Mouse (Mus musculus): ENCODE measurements around the gene Prtn3. TPM values are rescaled to one million over a fixed set of nuclear protein-coding genes. Genes with fewer than 3 reads are reported as not detected.

The Prtn3 gene
- total RNA-seq (2021) = under 1 TPM in 1 of 2 experiments, not detected in 1; 0.29 TPM
- long read RNA-seq, experiment 1, partial matches to known transcripts = 0 of 1 reads
- long read RNA-seq, experiment 1, other reads (novel, unspliced or antisense) = 0 of 1 reads
- long read RNA-seq, experiment 2 = 0 reads

GRCm38 (mm10) chr10:79874290-79874862, at the start of gene Prtn3, which contains the start of gene Plppr3:
Gene Prtn3 (plus strand): TSS chr10:79874476.
Gene Plppr3 (minus strand): TSS chr10:79874634.
- no peak for DNase-seq
- intact Hi-C loops (cut with DNase I) = no loop called here

DNA sequence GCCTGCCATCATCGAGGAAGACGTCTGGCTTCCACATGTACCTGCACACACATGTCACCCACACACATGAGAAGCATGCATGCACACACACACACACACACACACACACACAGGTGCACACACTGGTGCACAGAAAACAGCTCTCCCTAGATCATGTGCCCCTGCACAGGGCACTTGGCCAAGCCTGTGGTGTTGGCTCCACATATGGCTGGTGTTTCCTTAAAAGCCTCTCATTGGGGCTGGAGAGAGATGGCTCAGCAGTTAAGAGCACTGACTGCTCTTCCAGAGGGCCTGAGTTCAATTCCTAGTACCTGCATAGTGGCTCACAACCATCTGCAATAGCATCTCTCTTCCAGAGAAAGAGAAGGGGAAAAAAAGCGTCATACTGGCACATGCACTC, 42.7 kb upstream of the Prtn3 start:
- intact Hi-C loops (cut with DNase I) = no loop called here

DNA sequence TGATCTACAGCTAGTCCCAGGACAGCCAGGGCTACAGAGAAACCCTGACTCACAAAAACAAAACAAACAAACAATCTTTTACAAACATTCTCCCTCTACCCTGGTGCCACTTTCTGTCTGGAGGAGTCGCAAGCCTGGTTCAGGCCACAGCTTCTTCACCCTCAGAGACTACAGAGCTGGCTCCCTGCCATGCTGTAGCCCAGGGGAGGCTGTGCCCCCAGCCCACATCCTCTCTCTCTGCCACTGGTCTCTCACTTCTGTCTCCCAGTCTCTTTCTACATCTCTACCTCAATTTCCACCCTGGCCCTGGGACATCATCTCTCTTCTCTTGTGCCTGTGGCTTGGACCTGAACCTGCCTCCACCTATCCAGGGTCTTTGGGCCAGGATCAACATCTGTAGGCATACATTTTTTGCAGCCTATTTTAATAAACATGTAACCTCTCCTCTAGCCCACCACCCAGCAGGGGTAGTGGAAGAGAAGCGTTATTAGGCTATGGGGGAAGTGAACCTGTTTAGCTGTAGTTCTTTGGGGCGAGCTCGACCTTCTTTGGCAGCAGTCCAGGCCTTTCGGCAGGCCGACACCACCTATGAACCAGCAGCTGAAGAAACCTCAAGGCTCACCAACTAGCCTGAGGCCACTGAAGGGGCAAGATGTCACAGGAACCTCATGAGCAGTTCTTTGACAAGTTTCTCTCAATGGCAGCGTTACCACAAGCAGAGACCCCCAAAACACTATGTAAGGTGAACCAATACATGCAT, 42.1 kb upstream of the Prtn3 start:
- no peak for DNase-seq
- intact Hi-C loops (cut with DNase I) = no loop called here

More for the DNA sequence above, 42.7 kb upstream of the Prtn3 start:
- no peak for DNase-seq

- intact Hi-C loops (cut with DNase I) = no loop called here
- DNase-seq = no peak
Observed at GRCm38 (mm10) chr10:79832786-79833181, 41.5 kb upstream of the Prtn3 start.

- DNase-seq = peak; percentile 84 to 87
- intact Hi-C loops (cut with DNase I) = loop anchor here (1.0 to 2.0 kb wide), 4 partner anchors 48 to 122 kb away; no protein-coding TSS in a partner anchor
Observed at GRCm38 (mm10) chr10:79834769-79835398, 39.4 kb upstream of the Prtn3 start.

- intact Hi-C loops (cut with DNase I) = no loop called here
- DNase-seq = no peak
Observed at GRCm38 (mm10) chr10:79836918-79837317, 37.4 kb upstream of the Prtn3 start.

GRCm38 (mm10) chr10:79838151-79838550, 36.1 kb upstream of the Prtn3 start:
- intact Hi-C loops (cut with DNase I) = no loop called here
- no peak for DNase-seq

- intact Hi-C loops (cut with DNase I) = loop anchor here (2.0 kb wide), 1 partner anchor 17 kb away; no protein-coding TSS in a partner anchor
- no peak for DNase-seq
Observed at GRCm38 (mm10) chr10:79840091-79840490, 34.2 kb upstream of the Prtn3 start.

GRCm38 (mm10) chr10:79840644-79841551, 33.4 kb upstream of the Prtn3 start:
- DNase-seq = peak; percentile 63 to 71
- intact Hi-C loops (cut with DNase I) = loop anchor here (2.0 kb wide), 1 partner anchor 16 kb away; no protein-coding TSS in a partner anchor

GRCm38 (mm10) chr10:79842322-79842721, 32.0 kb upstream of the Prtn3 start:
- no peak for DNase-seq
- intact Hi-C loops (cut with DNase I) = no loop called here

DNA sequence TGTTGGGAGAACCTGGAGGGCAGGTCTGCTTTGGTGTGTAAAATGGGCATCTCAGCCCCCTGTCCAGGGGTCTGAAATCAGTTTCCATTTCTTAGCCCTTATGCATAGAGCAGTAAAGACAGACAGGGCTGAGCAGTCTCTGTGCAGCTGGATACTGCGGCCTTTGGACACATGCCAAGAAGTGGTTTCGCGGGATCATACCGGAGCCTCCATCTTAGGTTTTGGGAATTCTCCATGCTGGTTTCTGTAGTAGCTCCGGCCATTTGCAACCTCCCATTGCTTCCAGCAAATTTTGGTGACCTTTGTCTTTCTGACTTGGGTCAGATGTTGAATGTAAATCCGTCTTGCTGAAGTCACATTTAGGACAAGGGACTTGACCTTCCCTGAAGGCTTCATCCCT, 30.8 kb upstream of the Prtn3 start:
- no peak for DNase-seq
- intact Hi-C loops (cut with DNase I) = no loop called here

- no peak for DNase-seq
- intact Hi-C loops (cut with DNase I) = no loop called here
Observed at GRCm38 (mm10) chr10:79846553-79846952, 27.7 kb upstream of the Prtn3 start.

DNA sequence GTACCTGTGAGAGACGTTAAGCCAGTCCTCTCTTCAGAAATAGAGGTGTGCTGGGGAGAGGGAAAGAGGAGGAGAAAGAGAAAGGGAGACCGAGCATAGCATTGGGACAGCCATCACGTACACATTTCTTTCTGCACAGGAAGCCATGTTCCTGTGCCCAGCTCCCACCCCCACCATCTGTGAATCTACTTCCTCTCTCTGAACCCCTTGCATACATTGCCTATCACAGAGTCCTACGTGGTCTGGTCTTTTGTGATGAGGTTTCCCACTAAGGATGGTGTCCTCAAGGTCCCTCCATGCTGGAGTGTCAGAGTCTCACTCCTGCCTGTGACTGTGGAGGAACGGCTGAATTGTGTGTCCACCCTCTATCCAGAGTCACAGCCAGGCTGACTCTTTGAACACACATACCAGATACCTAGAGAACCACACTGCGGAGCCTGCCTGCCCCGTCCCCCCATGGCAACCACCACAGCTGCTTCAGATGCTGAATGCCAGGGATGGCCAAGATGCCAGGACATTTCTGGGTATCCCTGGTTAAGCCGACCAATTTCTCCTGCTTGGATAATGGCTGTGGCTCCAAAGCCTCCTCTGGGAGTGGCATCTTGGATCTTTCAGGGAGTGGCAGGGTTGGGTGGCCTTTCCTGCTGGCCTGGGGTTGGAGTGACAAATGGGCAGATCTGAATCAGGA, 24.2 kb upstream of the Prtn3 start:
- intact Hi-C loops (cut with DNase I) = no loop called here

DNA sequence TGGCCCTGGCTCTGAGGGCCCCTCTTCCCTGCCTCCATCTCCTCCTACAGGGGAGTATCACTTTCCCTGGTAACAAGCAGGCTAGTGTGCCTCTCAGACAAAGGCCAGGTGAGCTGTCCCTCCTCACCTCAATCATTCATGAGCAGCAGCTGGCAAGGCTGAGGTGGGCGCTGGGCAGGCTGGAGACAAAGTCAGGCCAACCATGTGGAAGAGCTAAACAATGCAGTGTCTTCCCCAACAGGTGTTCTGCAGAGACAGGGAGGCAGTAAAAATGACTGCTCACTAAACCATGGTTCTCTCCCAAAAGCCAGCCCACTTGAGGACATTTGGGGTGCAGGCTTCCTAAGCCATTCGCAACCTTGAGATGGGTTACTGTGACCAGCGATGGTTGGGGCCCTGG, 22.6 kb upstream of the Prtn3 start:
- intact Hi-C loops (cut with DNase I) = no loop called here
- no peak for DNase-seq

More for the DNA sequence above, 24.2 kb upstream of the Prtn3 start:
- DNase-seq = no peak

DNA sequence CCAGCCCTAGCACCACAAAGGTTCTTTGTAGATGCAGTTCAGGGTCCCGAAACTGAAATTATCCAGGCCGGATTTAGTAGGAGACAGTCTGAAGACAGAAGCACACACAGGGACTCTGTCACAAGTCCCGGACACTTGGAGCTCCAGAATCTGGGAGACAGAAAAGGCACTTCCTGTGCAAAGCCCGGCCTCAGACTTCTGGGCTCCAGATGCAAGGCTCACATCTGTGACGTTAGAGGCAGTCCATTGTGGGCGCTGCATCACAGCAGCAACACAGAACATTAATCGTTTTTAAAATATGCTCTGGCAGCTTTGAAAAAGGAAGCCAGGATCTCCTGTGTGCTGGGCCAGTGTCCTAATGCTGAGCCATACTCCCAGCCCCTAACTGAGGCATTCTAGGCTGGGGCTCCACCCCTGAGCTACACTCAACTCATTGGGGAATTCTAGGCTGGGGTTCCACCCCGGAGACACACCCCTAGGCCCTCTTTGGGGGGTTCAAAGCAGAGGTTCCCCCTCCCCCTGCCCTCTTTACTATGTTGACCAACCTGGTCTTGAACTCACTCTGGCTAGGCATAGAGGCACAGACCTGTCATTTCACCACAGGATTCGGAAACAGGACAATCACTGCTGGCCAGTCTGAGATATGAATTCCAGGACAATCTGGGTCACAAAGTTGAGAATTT, 22.0 kb upstream of the Prtn3 start:
- intact Hi-C loops (cut with DNase I) = no loop called here
- peak; percentile 51 to 63 for DNase-seq

- intact Hi-C loops (cut with DNase I) = no loop called here
- no peak for DNase-seq
Observed at GRCm38 (mm10) chr10:79852827-79853226, 21.4 kb upstream of the Prtn3 start.

GRCm38 (mm10) chr10:79853392-79853791, 20.9 kb upstream of the Prtn3 start:
- intact Hi-C loops (cut with DNase I) = no loop called here
- DNase-seq = peak; percentile 99

GRCm38 (mm10) chr10:79853860-79854795, 20.1 kb upstream of the Prtn3 start, which contains the start of gene Ptbp1:
Gene Ptbp1 (plus strand): TSS chr10:79854427.
- intact Hi-C loops (cut with DNase I) = no loop called here
- peak; percentile 98 for DNase-seq

Measured in heart, postnatal 14 days (tissue).